Mouse (Mus musculus): ENCODE measurements around the gene Has3.
A peak's percentile ranks its signal among the peaks of the same experiment; 100 is the strongest.
"Not testable (repeated sequence)": the region's sequence is repeated elsewhere in the genome, so short reads cannot be mapped to it uniquely, and the experiment has no call there.

Gene Has3

DNA sequence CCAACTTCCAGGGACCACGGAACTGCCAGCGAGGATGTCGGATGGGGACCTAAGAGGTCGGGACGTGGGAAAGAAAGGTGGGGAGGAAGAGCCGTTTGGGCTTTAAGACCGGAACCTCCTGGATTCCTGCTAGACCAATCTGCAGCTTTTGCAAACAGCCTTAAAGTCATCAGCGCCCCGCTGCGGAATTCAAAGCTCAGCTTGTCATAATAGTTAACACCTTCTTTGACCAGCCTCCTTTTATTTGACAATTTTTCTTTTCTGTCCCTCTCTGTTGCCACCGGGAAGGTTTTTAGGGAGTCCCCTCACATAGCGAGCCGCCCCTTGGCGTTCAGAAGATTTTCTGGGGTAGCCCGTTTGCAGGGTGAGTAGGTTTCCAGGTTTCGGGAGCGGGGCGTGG, at the start of gene Has3:
Has3 (plus strand) TSS at position 192 of the 400 bp plus-strand sequence.
- DNase-seq (ENCODE audit: low spot score in 2 of 2) = no peak

GRCm38 (mm10) chr8:106820553-106821515, 49.2 kb upstream of the Has3 start:
- DNase-seq (ENCODE audit: low spot score in 2 of 2) = no peak

DNA sequence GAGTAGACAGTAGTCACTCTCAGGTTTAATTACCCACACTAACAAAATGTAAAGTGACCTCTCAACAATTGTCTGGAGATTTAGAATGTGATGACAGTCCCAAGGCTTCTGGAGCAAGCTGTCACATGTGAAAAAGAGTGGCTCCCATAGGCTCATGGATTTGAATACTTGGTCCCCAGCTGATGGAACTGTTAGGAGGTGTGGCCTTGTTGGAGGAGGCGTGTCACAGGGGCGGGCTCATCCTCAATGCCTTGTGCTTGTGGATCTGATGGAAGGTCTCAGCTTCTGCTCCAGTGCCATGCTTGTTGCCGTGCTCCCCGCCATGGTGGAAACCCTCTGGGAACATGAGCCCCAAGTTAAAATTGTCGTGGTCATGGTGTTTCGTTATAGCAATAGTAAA, 41.1 kb upstream of the Has3 start:
- DNase-seq (ENCODE audit: low spot score in 2 of 2) = no peak

- DNase-seq (ENCODE audit: low spot score in 2 of 2) = no peak
Measured at GRCm38 (mm10) chr8:106829526-106830045, 40.5 kb upstream of the Has3 start.

DNA sequence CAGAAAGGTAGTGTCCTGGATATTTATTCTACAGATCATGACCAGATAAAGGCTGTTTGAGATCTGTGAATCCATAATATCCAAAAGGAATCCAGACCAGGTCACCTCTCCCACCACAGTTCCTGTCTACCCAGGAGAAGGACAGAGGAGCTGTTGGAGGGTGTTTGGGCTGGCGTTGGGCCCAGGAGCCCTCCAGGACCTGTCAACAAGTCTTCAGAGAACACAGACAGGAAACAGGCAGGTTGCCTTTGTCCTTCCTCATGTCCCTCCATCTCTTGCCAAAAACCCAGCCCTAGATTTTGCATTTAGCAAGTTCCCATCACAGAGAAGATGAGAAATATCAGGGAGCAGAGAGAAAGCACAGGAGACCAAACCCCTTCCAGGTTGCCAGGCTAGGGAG, 35.1 kb upstream of the Has3 start:
- no peak for DNase-seq (ENCODE audit: low spot score in 2 of 2)

DNA sequence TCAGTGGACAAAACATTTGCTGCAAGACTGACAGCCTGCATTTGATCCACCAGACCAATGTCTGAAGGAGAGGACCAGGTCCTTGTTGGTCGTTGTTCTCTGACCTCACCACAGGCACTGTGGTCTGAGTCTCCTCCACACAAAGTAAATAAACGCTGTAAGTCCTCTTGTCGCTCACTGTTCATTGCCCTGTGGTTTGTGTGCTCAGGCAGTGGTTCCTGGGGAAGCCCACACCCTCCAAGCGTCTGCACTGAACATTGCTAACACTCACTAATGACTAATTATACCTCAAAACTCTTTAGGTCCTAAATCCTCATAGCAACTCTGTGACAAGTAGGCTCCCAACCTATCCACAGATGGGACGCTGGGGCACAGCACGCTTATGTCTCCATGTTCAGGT, 33.5 kb upstream of the Has3 start:
- no peak for DNase-seq (ENCODE audit: low spot score in 2 of 2)

GRCm38 (mm10) chr8:106838803-106839202, 31.2 kb upstream of the Has3 start:
- DNase-seq (ENCODE audit: low spot score in 2 of 2) = no peak

DNA sequence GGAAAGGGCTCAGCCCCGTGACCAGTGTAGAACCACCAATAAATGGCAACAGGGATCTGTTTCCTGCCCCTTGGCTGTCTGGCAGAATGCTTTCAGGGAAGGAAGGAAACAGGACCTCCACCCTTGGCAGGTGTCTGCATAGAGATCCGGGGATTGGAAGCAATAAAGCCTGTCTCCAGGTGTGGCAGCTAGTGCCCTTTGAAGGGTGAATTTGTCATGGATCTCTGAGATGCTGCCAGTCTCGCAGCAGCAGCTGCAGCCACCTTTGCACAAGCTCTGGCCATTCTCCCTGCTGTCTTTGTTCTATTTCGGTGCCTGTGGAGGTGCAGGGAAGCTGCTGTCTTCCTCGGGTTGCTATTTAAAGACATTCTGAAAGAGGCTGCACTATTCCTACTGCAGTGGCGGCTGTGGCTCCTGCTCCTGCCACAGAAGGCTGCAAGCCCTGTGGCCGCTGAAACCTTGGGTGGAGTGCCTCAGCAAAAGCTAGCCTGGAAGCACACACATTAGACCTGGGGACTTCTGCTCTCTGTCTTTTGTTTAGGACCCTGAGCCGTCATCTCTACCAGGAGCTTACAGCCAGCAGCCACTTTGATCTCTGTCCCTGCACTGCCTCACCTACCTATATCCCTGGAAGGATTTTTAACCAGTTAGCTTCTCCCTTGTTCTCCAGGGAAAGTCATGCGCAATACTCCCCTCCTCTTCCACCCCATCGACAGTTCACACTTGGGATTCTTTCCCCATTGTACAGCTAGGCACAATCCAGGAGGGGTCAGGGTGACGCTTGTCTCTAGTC, 30.6 kb upstream of the Has3 start:
- peak; percentile 29 to 74 for DNase-seq (ENCODE audit: low spot score in 2 of 2)

DNA sequence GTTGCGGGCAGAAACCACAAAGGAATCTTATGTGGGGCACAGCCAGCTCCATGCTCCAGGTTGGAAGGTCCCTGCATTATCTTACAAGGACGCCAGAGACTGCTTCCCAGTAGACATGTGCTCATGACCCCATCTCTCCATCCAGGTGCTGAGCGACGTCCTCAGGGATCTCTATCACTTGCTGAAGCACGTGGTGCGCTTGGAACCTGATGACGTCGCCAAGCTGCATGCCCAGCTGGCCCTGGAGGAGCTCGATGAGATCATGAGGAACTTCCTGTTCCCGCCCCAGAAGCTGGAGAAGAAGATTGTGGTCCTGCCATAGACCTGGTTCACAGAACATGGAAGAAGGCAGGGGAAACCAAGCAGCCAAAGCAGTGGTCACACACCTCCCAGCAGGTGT, 20.0 kb upstream of the Has3 start:
- DNase-seq (ENCODE audit: low spot score in 2 of 2) = no peak

DNA sequence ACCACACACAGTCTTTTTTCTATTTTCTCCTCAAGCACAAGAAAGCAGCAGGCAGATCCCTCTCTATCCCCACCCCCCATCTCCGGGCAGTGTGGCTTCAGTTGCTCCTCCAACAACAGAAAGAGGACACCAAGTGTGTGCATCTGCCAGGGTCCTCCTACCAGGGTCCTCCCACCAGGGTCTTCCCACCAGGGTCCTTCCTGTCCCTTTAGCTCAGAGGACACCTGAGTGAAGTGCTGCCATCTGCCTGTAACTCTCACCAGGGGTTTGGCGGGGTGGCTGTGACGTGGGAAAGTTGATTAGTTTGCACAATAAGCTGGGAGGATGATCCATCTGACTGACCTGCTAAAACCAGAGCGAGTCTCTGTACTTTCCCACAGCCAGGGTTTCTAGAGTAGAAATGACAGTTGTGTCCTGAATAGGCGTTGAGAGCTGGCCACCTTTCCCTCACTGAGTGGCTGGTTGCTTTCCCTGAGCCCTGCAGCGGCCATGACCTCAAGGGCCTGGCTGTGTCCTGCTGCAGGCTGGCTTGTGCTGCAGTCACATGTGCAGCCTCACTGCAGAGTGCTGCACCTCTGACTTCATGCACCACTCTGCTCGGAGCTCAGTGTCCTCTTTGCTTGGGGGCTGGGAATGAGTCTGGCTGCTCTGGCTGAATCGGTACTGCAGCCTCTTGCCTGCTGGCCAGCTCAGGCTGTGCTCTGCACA, 15.4 kb upstream of the Has3 start:
- DNase-seq (ENCODE audit: low spot score in 2 of 2) = no peak

DNA sequence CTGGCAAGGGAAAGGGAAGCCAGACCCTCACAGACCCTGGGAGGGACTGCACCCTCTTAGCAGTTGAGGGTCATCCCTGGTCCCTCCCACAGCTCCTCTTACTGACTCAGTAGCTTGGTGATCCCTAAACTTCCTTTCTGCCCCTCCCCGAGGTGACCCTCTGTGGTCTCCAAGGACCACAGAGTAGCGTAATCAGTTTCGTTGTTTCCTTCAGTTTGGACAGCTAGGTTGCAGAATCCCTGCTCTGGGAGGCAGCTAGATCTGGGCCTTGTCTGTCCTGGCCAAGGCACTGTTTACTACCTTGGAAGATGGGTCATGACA, 14.8 kb upstream of the Has3 start:
- no peak for DNase-seq (ENCODE audit: low spot score in 2 of 2)

DNA sequence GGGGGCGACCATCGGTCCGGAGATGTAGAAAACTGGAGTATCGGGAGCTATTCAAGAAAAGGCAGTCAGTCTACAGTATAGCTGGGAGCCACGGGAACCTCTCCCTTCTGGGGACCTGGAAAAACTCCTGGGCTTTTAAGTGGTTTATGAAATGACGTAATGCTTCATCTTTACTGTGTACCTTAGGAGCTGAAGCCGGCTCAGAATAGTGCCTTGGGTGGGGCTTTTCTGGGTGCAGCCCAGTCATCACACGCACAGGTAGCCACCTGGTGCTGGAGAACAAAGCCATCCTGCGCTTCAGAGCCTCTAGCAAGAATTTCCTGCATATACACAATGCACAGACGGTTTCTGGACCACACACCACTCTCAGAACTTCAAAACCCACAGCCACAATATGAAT, 7.2 kb upstream of the Has3 start:
- no peak for DNase-seq (ENCODE audit: low spot score in 2 of 2)

- no peak for DNase-seq (ENCODE audit: low spot score in 2 of 2)
Measured at GRCm38 (mm10) chr8:106865354-106865753, 4.7 kb upstream of the Has3 start.

DNA sequence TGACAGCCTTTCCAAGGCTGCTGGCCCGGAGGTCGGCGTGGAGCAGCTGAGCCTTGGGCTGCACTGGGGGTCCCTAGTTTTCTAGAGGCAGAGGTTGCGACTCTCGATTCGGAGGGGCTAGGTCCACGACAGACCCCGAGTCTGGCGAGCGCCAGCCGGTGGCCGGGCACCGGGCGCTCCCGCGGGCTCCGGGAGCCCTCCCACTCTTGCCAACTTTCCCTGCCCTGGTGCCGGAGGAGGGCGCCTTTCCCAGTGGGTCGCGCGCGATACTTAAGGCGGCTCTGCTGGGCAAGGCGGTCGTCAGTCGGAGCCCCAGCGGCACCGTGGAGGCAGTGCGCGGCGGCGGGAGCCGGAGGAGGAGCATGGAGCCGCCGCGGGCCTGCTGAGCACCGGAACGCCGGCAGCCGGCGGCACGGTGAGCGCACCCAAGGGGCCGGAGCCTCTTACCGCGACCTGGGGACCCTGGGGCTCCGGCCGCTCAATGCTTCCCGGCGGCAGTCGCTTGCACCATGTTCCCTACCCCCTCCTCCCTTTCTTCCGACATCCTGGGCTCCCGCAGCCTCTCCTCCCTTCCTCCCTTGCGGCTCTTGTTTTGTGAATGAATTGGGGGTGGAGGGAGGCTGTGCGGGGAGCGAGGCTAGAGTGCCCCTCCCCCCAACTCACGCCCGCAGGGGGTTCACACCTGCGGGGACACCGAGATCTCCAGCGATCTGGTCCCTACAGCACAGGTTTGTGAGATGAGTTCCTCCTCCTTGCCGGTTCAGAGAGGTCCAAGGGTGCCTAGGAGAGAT, 690 bp downstream of the Has3 start:
- DNase-seq (ENCODE audit: low spot score in 2 of 2) = peak; percentile 38 to 42

DNA sequence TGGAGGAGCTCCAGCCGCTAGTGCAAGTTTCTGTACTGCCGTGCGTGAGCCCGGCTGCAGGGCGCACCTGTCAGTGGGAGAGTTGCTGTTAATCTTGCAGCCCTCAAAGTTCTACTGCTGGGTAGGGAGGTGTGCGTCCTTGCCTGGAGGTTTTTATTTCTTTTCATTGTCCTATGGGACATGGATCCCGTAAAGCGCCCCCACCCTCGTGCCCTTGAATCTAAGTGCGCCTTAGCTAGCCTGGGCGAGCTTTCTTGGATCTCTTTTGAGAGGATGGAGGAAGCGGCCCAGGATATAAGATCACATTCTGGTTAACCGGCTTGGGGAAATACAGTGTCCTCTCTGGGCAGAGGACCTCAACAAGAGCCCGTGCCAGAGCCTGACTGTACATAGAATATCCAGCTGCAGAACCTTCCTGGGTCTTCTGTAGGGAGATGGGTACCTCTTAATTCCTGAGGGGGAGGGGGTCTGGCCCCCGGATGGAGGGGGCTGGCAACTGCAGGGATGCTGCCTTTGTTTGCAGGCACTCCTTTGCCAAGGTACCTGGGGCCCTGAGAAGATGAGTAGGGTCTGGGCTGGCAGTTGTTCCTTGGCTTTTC, 1.4 kb downstream of the Has3 start:
- no peak for DNase-seq (ENCODE audit: low spot score in 2 of 2)

DNA sequence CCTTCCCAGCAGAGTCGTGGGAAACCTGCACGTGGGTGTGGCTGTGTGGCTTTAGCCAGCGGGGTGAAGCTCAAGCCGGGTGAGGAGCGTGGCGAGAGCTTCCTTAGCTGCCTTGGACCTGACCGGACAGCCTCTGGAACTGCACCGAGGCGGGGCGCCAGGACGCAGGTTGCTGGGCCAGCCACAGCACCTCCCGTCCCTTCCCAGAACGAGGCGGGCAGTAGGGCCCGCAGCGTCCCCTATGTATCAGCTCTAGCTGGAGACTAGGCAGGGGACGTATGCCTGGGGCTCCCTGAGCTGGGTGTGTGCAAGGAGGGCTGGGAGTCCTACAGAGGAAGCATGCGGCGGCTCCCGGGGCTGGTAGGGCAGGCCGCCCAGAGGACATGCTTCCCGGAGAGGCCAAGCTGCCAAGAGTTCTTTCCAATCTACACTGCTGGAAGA, 1.9 kb downstream of the Has3 start:
- DNase-seq (ENCODE audit: low spot score in 2 of 2) = no peak

- DNase-seq (ENCODE audit: low spot score in 2 of 2) = no peak
Measured at GRCm38 (mm10) chr8:106872454-106873034, 2.5 kb downstream of the Has3 start.

GRCm38 (mm10) chr8:106880121-106880707, 10.2 kb downstream of the Has3 start:
- DNase-seq (ENCODE audit: low spot score in 2 of 2) = no peak

DNA sequence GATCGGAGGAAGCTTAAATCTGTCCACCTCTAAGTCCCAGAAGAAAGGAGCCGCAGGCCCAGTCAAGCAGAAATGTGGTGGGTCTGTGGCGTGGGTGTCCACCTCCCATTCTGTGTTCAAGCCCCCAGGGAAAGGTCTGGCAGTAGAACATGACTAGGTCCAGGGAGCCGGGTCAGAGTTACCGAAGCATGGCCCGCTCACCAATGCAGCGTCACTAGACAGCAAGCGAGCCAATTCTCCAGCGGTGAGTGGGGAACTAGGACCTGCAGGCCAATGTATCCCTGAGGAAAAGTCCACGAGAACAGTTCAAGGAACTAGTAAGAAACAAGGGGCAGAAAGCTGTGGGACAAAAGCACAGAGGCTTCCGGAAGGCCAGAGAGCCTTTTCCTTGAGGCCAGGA, 14.1 kb downstream of the Has3 start:
- not testable (repeated sequence) for DNase-seq (ENCODE audit: low spot score in 2 of 2)

DNA sequence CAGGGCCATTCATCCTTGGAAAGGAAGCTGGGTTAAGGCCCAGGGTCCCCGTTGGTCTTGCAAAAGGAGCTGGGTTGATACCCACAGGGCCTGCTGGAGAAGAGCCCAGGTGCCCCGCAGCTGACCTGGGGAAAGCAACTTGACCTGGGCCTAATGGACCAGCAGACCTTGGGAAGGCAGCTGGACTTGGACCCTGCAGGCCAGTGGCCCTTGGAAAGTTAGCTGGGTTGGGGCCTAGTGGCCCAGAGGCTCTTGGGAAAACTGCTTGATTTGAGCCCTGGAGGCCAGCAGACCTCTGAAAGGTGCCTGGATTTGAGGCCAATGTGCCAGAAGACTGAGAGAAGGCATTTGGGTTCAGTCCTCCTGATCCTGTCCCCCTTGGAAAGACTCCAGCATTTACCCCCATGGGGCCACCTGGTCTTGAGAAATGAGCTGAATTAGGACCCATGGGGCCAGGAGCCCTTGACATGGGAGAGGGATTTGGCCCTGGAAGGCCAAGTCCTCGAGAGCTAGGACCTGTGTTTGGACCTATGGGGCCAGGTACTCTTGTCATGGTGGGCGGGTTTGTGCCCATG, 14.9 kb downstream of the Has3 start:
- DNase-seq (ENCODE audit: low spot score in 2 of 2) = not testable (repeated sequence)

Measured in right cerebral cortex, postnatal 36 days (tissue).